Mouse (Mus musculus) ovary, adult 18-20 months (tissue): ENCODE measurements around the gene Cd180.
"Not testable (repeated sequence)": the region's sequence is repeated elsewhere in the genome, so short reads cannot be mapped to it uniquely, and the experiment has no call there.

Source experiments
- DNase-seq: peaks from one replicate; pipeline ENCODE4 v3.0.0; 2022; ENCODE audit warnings: low spot score, mixed read lengths

The Cd180 gene

DNA sequence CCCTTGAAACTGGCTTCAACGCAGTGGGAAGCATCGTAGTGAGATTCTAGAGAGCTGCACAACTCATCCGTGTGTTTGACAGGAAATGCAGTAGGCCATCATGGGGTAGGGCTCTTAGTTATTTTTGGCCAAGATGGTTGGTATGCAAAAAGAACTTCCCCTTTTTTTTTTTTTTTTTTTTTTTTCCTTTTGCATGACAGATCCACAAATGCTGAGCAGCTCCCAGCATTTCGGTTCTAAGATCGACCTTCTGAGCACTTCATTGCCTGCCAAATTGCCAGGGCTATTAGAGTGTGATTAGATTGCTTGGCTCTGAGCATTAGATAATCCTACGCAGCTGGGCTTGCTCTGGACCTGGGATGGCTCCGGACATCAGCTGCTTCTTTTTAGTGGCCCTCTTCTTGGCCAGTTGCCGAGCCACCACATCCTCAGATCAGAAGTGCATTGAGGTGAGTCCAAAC lies at the start of gene Cd180:
Gene Cd180, plus strand, starts transcription at position 218 of the 461 bp plus-strand sequence.
- DNase-seq: no peak

DNA sequence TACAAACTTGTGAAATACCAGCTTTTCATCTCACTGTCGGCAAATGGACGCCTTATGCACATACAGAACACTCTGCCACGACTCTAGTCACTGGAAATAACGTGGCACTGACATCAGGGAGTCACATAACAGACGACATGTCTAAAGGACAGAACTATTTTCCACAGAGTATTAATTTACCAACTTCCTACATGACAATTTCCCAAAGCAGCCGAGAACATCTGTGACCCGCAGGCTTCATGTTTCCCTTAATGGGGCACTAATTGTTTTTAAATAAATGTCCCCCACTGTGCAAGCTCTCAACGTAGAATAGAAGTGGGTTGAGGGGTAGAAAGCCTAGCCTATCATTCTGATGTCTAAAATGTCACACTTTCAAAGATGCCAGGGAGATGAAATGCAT lies 49.0 kb upstream of the Cd180 start:
- DNase-seq: no peak

DNA sequence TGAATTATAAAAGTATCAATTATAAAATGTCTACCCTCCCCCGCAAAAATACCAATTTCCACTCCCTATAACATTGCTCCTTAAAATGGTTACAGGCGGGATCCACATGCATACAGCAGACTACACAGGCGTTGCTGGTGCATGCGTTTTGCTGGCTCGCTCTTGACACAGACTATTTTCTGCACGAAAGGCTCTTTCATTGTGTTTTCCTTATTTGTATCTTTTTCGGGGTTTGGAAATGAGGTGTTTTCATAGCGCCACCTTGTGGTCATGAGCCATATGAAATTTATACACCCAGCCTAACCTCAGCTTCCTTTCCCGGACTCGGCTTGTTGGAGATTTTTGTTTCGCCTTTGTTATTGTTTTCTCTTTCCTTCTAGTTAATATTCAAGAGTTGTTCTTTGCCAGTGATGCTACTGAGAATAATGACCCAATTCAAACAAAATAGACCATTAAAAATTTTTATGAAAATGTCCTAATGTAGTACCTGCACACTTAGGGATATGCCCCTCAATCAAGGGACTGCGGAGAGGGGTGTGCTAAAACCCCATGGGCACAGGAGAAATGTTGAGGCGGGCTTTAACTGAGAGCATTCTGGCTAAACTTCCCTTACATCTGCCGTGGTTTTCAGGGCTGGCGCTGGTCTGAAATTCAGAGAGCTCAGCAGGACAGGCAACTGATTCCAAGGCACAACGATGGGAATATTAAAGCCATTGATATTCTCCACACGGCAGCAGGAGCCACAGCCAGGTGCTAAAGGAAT lies 48.4 kb upstream of the Cd180 start:
- peak; percentile 16 for DNase-seq

DNA sequence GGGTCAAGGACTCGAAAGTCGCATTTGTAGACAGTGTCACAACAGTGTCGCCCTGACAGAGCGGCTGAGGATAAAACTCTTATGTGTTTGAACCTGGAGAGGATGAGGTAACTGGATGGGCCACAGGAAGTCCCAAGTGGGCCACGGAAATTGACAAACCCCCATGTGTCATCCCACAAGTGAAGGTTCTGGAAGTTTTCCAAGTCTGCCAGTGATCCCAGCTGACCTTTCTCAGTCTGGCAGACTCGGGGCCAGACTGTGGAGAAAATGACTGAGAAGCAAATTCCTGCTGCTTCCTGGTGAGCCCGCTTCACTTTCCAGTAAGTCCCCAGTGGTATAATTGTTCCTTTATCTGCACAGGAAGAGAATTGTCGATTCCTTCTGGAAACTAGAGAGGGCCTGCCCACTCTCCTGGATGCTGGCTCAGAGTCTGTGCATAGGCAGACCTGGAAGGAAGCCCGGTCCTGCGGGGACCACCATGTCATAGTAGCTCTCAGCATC lies 47.0 kb upstream of the Cd180 start:
- DNase-seq: no peak

DNA sequence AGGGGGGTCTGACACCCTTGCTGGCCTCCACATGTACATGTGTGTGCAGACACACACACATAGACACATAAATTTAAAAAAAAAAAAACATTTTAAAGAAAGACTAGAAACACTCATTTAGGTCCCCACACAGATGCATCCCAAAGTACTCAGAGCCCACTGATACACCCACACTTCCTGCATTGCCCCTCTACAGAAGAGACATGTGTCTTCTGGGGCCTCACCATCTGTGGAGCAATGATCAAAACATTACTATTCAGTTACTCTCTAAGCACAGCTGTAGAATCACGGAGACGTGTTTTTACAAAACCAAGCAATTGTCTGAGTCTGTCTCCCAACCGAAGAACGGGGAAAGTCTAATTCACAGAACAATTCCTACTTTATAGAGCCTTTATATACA lies 45.8 kb upstream of the Cd180 start:
- DNase-seq: no peak

DNA sequence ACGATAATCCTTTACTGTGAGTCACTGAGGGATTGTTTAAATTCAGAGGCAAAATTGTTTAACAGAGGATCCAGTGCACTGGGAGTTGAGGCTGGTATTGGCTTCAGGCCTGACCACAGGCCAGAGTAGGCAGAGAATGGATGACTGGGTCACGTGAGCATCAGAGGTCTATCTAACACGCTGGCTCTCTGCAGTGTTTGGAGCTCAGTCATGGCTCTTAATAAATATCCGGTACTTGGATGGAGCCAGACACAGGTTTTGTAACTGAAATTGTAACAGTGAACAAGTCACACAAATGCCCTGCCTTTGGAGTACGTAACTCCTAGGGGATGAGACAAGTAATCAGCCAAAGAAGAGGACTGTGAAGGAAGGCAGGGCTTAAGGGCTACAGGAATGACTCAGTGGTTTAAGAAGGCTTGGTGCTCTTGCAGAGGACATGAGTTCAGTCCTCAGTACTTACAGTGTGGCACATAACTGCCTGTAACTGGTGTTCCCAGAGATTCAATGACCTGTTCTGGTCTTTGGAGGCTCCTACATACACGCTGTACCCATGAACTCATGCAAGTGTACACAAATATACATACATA lies 41.0 kb upstream of the Cd180 start:
- DNase-seq: no peak

DNA sequence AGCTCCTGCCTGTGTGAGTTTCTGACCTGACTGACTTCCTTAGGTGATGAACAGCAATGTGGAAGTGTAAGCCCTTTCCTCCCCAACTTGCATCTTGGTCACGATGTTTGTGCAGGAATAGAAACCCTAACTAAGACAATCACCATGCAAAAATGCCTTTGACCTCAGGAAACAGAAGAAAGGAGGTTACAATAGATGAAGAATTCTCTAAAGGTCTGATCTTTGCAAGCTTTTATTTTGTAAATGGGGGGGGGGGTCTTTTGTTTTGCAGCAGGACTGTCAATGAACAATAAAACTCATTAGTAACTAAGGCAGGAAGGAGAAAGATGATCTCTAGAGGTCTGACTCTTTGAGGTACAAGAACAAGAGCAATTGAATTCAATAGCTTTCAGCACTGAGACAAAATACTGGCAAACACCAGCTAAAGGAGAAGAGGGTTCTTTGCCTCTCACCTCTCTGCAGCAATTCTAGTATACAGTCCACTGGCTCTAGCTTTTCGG lies 38.2 kb upstream of the Cd180 start:
- DNase-seq: no peak

DNA sequence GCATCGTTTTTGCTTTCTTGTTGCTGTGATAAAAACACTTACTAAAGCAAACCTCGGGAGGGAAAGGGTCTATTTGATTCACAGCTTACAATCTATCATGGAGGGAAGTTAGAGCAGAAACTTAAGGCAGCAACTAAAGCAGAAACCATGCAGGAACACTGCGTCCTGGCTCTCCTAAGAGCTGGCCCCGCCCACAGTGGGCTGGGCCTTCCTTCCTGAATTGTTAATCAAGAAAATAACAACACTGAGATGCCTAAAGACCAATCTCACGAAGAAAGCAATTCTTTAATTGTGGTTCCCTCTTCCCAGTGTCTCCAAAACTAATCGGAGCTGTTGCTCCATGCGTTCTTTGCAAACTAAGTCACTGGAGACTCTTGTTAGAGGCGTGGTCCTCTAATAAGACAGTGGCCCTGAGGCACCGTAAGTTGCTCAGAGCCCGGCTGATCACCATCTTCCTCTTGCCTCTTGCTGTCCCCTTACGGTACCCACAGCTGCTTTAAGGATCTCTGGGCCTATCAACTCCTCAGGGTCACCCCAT lies 37.1 kb upstream of the Cd180 start:
- no peak for DNase-seq

DNA sequence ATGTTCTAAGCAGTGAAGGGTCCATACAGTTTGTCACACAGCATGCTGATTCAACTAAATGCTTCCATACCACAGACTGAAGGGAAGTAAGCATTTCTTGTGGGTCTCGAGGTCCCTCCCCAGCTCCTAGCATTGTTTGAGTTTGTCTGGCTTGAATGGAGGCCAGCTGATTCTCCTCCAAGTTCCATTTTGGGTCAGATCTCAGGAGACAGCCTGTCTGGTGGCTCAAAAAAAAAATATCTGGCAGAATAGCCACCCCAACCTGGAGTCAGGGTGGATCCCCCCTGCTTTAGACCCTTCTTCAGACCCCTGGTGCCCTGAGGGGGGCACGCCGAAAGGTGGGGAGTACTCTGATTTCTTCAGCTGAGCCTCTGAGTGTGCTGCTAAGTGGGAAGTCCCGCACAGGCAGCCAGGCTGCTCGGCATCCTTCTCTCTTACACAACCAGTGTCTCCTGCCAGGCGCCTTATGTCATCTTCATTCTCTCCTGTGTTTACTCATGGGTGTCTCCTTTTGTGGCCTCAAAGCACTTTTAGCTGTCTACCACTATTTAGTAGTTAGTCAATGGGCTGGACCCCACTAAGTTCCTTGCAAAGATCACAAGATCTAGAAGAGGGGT lies 35.0 kb upstream of the Cd180 start:
- DNase-seq: no peak

DNA sequence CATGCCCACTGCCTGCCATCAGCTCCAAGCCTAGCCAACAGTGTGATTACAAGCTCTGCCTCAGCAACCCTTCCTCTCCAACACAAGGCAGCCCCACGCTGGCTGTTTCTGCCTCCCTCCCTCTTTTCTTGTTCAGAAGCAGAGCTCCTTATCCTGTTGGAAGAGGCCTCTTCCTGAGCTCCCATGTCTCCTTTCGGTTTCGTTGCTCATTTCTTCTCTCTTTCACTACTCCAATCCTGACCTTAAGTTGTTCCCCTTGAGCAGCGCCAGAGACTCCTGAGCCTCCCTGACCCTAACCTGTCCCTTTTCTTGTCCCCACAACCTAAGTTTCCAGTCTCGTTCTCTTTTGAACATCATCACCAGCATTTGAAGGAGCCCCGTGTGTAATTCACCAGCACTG lies 29.3 kb upstream of the Cd180 start:
- DNase-seq: no peak

DNA sequence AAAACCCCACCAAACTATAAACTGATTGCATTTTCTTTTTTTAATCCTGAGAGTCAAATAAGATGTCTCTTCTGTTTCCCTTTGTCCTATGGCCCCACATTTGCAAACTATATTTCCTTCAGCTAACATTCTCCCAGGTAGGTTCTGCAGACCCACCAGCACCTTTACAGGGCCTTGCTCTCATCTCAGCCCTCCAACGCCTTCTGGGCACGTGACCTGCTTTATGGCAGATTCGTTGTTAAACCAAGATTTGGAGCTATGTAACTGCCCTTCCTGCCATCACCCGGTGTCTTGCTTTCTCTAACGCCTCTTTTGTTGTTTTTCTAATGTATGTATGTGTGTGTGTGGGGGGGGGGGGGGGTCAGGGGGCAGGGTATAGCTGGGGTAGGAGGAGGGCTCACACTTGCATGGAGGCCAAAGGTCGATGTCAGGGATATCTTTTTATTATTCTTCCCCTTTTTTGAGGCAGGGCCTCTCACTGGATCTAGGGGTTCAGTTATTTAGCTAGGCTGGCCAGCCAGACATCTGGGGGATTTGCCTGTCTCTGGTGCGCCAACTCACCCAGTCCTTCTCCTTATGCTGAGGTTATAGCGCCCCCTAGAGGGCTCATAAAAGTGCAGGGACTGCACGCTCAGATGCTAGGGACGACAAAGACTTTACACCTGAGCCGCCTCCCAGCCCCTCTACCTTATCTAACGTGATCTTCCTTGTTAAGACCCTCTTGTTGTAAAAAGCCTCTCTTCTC lies 28.3 kb upstream of the Cd180 start:
- no peak for DNase-seq

DNA sequence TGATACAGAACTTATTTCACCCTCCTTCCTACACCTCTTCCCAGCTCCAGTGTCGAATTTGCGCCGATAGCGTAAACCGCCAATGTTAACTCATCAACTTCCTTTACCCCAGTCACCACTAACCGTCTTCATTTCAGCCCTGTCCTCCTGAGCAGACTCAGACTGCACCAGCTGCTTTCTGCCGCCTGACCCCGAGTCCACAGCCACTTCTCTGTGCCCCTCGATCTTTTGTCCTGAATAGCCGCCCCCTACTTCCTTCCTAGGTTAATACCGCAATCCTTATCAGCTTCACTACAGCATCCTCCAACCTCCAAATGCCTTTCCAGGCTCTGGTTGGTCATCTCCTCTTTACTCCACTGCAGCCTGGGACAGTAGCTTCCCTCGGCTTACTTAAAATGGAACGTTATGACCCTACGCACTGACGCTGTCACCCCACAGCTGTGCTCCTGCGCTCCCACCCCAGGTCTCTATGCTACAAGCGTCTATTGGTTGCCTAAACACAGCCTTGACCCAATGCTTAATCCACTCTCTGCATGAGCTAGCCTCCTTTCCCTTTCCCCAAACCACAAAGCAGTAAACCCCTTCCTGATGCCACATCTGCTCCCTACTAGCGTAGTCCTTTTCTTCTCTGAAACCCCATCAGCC lies 27.6 kb upstream of the Cd180 start:
- DNase-seq: no peak

DNA sequence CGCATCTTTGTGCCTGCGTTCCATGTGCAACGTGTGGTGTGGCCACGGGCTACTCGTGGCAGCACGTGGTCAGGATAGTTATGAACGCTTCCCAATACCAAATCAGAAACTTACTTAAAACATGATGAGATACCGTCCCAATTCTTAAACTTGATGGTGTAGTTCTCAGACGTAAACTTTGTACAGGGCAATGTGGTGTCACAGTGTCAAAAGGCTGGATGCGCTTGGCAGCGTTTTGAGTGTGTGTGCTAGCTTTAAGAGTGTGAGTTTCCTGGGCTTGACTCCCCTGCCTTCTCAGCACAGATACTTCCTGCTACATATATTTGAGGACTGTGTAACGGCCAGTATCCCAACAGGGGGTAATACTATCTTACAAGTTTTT lies 27.1 kb upstream of the Cd180 start:
- no peak for DNase-seq

DNA sequence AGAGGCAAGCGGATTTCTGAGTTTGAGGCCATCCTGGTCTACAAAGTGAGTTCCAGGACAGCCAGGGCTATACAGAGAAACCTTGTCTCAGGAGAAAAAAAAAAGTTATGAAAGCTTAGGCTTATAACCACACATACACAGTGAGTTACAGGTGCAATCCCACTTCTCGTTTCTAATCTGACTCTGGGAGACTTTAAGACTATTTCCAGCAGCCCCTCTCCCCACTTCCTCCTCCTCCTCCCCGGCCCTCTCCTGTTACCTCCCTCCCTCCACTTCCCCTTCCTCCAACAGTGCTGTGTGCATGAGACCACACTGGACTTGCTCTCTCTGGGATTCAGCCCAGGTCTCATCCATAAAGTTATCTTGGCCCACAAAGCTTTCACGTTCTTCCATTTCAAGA lies 26.6 kb upstream of the Cd180 start:
- no peak for DNase-seq

DNA sequence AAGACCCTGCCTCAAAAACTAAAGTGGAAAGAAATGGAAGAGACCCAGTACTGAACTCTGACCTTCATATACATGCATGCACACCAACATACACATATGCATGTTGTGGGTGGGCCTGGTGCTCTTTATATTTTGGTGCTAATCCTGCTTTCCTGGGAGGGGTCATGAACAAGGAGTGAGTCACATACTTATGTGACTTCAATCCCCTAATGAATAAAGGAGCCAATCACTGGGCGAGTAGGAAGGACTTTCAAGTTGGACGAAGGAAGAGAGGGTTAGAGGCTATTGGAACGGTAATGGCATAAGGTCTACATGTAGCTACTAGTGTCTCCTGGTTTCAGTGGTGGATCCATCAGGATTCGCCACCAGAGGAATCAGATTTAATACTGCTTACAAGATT lies 26.0 kb upstream of the Cd180 start:
- DNase-seq: no peak

DNA sequence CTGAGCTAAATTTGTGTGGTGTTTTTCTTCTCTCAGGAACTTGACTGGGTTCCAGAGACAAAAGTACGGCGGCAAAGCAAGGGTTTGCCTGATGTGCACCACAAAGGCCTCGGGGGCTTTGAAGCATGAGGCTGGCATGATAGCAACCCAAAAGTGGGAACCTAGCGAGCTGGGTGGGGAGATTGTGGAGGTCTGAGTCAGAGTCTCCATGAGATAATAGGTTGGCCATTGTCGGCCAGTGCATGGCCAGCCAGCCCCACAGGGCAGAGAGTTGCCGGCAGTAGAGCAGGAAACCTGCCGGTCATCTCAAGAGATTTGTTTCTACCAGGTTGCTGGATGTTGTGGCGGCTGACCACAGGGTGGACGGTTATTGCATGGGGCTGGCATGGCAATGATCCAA lies 25.5 kb upstream of the Cd180 start:
- DNase-seq: no peak

DNA sequence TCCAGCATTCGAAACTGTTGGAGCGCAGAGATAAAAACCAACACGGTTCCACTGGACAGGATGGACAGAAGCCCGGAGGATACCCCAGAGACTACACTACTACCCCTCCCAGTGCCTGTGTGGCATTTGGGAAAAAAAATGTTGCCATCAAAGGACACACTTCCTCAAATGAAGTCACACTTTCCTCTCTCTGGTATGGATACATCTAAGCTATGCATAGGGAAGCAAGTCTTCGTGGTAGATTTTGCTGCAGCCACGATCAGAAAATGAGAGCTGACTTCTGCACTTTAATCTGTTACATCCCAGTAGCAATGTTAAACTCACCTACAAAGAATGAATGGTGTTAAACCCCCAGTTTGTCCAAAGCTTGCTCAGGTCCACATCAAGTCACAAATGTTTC lies 24.4 kb upstream of the Cd180 start:
- DNase-seq: no peak

DNA sequence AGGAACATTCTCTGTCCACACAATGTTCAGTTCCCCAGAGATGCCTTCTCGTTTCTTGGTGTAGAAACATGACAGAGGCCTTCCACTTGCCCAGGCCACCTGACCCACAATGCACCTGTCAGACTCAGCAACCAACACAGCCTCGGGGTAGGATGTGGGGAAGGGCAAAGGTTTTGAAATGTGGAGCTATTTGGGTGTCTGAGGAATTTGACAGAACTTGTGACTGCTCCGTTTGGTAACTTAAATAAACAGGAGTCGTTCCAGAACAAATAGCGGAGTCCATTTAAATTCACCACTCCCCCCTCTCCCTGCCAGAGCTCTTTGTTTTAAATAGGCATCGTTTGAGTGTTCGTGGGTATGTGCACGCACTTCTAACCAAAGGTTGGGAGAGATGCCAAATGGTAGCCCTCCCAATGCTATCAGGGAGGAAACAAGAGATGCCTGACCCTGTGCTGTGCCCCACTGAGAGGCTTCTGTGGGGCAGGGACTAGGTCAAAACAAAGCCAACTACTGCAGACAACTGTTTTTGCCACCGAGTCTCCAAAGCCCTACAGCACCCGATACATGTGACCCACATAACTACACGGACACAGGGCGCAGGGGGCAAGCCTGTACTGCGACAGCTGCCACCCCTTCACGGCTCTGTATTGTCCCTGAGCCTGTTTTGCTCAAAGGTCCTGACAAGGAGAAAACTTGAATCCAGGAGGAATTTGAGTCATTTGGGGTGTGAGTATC lies 23.7 kb upstream of the Cd180 start:
- no peak for DNase-seq

DNA sequence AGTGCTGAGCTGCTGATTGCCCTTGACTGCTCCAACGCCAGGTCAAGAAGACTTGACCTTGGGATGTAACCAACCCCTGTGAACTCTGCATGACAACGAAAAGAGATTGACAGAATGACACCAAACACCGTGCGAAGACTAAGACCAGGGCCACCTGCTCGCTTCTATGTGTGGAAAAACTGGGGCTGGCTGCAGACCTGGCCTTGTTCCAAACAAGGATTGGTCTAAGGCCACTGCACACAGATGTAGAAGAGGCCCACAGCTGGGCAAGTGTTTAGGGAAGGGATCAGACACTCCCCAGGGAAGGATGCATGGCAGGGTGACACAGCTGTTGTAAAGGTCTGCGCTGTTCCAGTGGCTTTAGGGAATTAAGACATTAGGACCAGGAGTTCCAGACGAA lies 22.9 kb upstream of the Cd180 start:
- no peak for DNase-seq

DNA sequence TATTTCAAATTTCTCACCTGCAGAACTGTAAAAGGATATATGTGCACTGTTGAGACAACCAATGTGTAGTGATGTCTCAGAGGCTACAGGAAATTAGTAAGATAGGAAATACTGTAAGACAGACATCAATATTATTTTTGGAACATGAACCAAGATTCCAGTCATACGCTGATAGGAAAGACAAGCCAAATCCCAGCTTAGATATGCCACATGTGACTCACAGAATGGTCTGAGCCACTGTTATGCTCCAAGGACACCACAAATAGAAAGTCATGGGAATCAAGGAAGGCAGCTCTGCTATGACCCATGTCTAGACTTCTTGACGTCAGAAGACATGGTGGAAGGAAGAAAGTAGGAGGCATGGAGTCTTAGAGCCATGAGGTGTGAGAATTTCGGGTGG lies 19.3 kb upstream of the Cd180 start:
- no peak for DNase-seq

DNA sequence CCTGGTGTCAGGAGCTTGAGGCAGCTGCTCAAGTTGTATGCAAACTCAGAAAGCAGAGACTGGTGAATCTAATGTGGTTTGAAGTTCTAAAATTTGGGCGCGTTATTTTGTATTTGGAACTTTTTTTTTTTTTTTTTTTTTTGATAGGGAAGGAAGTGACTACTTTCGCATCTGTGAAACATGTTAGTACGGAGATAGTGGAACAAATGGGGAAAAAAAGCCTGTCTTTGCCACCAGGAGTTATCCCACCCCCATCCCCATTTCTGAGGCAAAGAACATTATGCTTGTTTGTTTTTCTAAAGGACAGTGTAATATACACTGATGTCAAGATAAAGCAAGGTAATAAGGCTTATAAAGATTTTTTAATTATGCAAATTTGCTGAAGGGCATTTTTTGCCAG lies 15.8 kb upstream of the Cd180 start:
- DNase-seq: not testable (repeated sequence)
